Mouse (Mus musculus): ENCODE data around the gene Ppp6r2.

DNA sequence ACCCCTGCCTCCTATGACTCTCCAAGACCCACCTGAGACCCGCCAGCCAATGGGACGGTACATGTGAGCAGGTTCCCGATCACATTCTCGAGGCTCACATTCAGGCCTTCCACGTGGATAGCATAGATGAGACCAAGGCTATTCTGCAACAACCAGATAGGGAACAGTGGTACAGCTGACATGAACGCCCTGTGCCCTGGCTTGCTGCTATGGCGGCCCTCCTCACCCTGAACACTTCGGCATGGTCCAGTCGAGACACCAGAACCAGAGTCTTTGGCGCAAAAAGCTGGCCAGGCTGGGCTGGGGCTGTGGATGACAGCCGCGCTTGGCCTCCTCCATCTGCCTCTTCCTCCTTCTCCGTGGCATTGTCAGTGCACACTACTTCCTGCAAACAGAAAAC is 96.1 kb downstream of the Ppp6r2 start:
- TF ChIP-seq CTCF (IDR thresholded peaks at IDR 0.05; ENCODE audit: low read depth) (no peak), EP300 (IDR thresholded peaks at IDR 0.05; ENCODE audit: low read depth) (no peak)

Data from heart, postnatal 0 days (tissue).